Mouse (Mus musculus): Measurements from ENCODE around the gene Rhd. TPM values are rescaled to one million over a fixed set of nuclear protein-coding genes. Genes with fewer than 3 reads are reported as not detected.

Gene Rhd
- polyA plus RNA-seq, 1 experiment from 2014 or later, result 0.08 TPM

- H3K27me3 ChIP-seq, result no peaks in the 10 kb centered on the region
- POLR2A ChIA-PET, result no interaction called here
- no peak for ATAC-seq
- in situ Hi-C loops (cut with MboI; ENCODE audit: low pct_unique_long_range_greater_than_20kb), result no loop called here
- CTCF ChIA-PET, result no interaction called here
- no peak for TF ChIP-seq CTCF (IDR thresholded peaks at IDR 0.05)
- no peak for DNase-seq (ENCODE audit: low read depth, low spot score)
These were observed 7.1 kb downstream of the Rhd start for GRCm38 (mm10) chr4:134871477-134871876.

GRCm38 (mm10) chr4:134871950-134872349, 7.6 kb downstream of the Rhd start:
- in situ Hi-C loops (cut with MboI; ENCODE audit: low pct_unique_long_range_greater_than_20kb), result no loop called here
- POLR2A ChIA-PET, result no interaction called here
- no peaks in the 10 kb centered on the region for H3K27me3 ChIP-seq
- no peak for DNase-seq (ENCODE audit: low read depth, low spot score)
- ATAC-seq, result no peak
- CTCF ChIA-PET, result no interaction called here
- TF ChIP-seq CTCF (IDR thresholded peaks at IDR 0.05), result no peak

GRCm38 (mm10) chr4:134876171-134876570, 11.8 kb downstream of the Rhd start:
- DNase-seq (ENCODE audit: low read depth, low spot score), result no peak
- CTCF ChIA-PET, result no interaction called here
- no peak for ATAC-seq

GRCm38 (mm10) chr4:134879410-134879981, 15.2 kb downstream of the Rhd start:
- in situ Hi-C loops (cut with MboI; ENCODE audit: low pct_unique_long_range_greater_than_20kb), result loop anchor here (5.0 kb wide), 1 partner anchor 87 kb away; no protein-coding TSS in a partner anchor
- ChIA-PET CTCF (no interaction called here), POLR2A (no interaction called here)
- ATAC-seq (no peak), DNase-seq (ENCODE audit: low read depth, low spot score) (no peak)
- H3K27me3 ChIP-seq, result no peaks in the 10 kb centered on the region
- TF ChIP-seq CTCF (IDR thresholded peaks at IDR 0.05), result peak; percentile 89

More at GRCm38 (mm10) chr4:134876171-134876570, 11.8 kb downstream of the Rhd start:
- in situ Hi-C loops (cut with MboI; ENCODE audit: low pct_unique_long_range_greater_than_20kb), result loop anchor here (5.0 kb wide), 1 partner anchor 84 kb away; no protein-coding TSS in a partner anchor
- TF ChIP-seq CTCF (IDR thresholded peaks at IDR 0.05), result no peak
- no peaks in the 10 kb centered on the region for H3K27me3 ChIP-seq
- POLR2A ChIA-PET, result no interaction called here

DNA sequence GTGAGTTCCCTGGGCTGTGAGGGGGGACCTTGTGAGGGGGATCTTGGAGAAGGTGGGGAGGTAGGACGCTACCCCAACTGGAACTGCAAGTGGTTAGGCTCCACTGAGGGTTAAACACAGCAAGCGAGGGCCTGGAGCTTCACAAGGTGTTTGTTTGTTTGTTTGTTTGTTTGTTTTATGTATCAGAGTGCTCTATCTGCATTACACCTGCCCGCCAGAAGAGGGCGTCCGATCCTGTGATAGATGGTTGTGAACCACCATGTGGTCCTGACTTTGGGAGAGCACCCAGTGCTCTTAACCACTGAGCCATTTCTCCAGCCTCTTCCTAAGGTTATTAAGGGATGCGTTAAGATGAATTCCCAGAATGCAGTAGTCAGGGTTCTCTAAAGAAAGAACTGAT, 15.7 kb downstream of the Rhd start:
- in situ Hi-C loops (cut with MboI; ENCODE audit: low pct_unique_long_range_greater_than_20kb), result loop anchor here (10.0 kb wide), 1 partner anchor 335 kb away; no protein-coding TSS in a partner anchor
- no peak for DNase-seq (ENCODE audit: low read depth, low spot score)
- ChIA-PET CTCF (no interaction called here), POLR2A (no interaction called here)
- H3K27me3 ChIP-seq, result no peaks in the 10 kb centered on the region
- TF ChIP-seq CTCF (IDR thresholded peaks at IDR 0.05), result peak; percentile 45
- no peak for ATAC-seq

GRCm38 (mm10) chr4:134883266-134883665, 18.9 kb downstream of the Rhd start:
- POLR2A ChIA-PET, result no interaction called here
- in situ Hi-C loops (cut with MboI; ENCODE audit: low pct_unique_long_range_greater_than_20kb), result loop anchor here (10.0 kb wide), 1 partner anchor 338 kb away; no protein-coding TSS in a partner anchor
- CTCF ChIA-PET, result interaction anchor here (0.6 to 0.7 kb wide), 2 partner anchors 9 kb away, joined by 3 read pairs; no protein-coding TSS in a partner anchor

DNA sequence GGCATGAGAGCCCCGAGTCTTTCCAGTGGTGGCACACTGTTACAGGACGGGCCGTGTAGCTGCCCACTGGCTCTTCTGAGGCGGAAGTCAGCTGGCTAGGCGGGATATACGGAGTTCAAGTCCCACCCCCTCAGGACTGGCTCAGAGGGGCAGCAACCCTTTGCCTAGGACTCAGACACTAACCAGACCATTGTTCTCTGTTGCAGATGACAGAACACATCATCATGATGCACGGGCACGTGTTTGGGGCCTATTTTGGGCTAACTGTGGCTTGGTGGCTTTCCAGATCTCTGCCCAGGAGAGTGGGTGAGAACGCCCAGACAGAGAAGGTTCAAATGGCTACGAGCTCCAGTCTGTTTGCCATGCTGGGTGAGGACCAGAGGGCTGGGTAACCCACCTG, 19.5 kb downstream of the Rhd start:
- ATAC-seq (no peak), DNase-seq (ENCODE audit: low read depth, low spot score) (no peak)
- TF ChIP-seq CTCF (IDR thresholded peaks at IDR 0.05), result no peak
- POLR2A ChIA-PET, result no interaction called here
- H3K27me3 ChIP-seq, result no peaks in the 10 kb centered on the region
- CTCF ChIA-PET, result interaction anchor here (0.6 kb wide), 1 partner anchor 8 kb away, joined by 3 read pairs; no protein-coding TSS in a partner anchor
- in situ Hi-C loops (cut with MboI; ENCODE audit: low pct_unique_long_range_greater_than_20kb), result loop anchor here (10.0 kb wide), 1 partner anchor 339 kb away; no protein-coding TSS in a partner anchor

More at GRCm38 (mm10) chr4:134883266-134883665, 18.9 kb downstream of the Rhd start:
- DNase-seq (ENCODE audit: low read depth, low spot score), result no peak
- no peak for ATAC-seq
- peak; percentile 71 for TF ChIP-seq CTCF (IDR thresholded peaks at IDR 0.05)
- no peaks in the 10 kb centered on the region for H3K27me3 ChIP-seq

- CTCF ChIA-PET, result no interaction called here
- in situ Hi-C loops (cut with MboI; ENCODE audit: low pct_unique_long_range_greater_than_20kb), result loop anchor here (10.0 kb wide), 1 partner anchor 340 kb away; no protein-coding TSS in a partner anchor
- no peak for TF ChIP-seq CTCF (IDR thresholded peaks at IDR 0.05)
- DNase-seq (ENCODE audit: low read depth, low spot score), result no peak
- no peaks in the 10 kb centered on the region for H3K27me3 ChIP-seq
- no peak for ATAC-seq
- POLR2A ChIA-PET, result no interaction called here
These were observed 20.0 kb downstream of the Rhd start for GRCm38 (mm10) chr4:134884364-134884763.

- peak; percentile 87 for TF ChIP-seq CTCF (IDR thresholded peaks at IDR 0.05)
- DNase-seq (ENCODE audit: low read depth, low spot score) (no peak), ATAC-seq (no peak)
- in situ Hi-C loops (cut with MboI; ENCODE audit: low pct_unique_long_range_greater_than_20kb), result no loop called here
- no peaks in the 10 kb centered on the region for H3K27me3 ChIP-seq
- CTCF ChIA-PET, result interaction anchor here (0.8 to 1.3 kb wide), 6 partner anchors 8 to 21 kb away, joined by 3 to 14 read pairs (median 3); no protein-coding TSS in a partner anchor
- POLR2A ChIA-PET, result interaction anchor here (0.6 to 1.1 kb wide), 2 partner anchors 21 to 310 kb away, joined by 3 to 4 read pairs; no protein-coding TSS in a partner anchor
These were observed 27.8 kb downstream of the Rhd start for GRCm38 (mm10) chr4:134892096-134892495.

DNA sequence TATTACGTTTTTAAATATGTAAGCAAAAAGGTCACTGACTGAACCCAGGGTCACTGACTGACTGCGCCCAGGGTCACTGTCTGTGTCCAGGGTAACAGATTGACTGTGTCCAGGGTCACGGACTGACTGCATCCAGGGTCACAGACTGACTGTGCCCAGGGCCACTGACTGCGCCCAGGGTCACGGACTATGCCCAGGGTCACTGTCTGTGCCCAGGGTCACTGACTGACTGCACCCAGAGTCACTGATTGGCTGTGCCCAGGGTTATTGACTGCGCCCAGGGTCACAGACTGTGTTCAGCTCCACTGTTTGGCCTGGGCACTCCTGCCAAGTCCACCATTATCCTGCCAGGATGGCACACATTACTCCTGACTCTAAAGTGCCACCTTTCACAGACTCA, 32.9 kb downstream of the Rhd start:
- ATAC-seq, result no peak
- in situ Hi-C loops (cut with MboI; ENCODE audit: low pct_unique_long_range_greater_than_20kb), result no loop called here
- POLR2A ChIA-PET, result no interaction called here

DNA sequence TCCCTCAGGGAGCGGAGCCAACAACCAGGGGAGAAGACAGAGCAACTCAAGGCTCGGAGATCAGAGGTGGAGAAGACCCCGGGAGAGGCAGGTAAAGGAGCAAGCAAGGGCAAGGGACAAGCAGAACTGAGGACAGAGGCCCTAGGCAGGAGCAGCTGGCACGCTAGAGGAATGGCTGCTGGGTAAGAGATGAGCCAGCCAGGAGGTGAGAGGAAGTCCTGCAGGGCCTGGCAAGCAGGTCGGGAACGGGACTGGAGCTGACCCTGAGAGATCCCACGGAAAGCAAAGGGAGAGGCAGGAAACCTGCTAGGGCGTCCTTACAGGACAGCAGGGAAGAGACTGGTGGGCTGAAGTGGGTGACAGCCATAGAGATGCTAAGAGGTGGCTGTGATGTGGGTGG, 36.8 kb downstream of the Rhd start:
- ChIA-PET CTCF (interaction anchor here (3.5 kb wide), 1 partner anchor 9 kb away, joined by 14 read pairs; no protein-coding TSS in a partner anchor), POLR2A (no interaction called here)
- no peak for TF ChIP-seq CTCF (IDR thresholded peaks at IDR 0.05)
- no peak for ATAC-seq
- no peak for DNase-seq (ENCODE audit: low read depth, low spot score)
- in situ Hi-C loops (cut with MboI; ENCODE audit: low pct_unique_long_range_greater_than_20kb), result no loop called here
- no peaks in the 10 kb centered on the region for H3K27me3 ChIP-seq

More for the DNA sequence above, 32.9 kb downstream of the Rhd start:
- no peaks in the 10 kb centered on the region for H3K27me3 ChIP-seq
- CTCF ChIA-PET, result no interaction called here
- TF ChIP-seq CTCF (IDR thresholded peaks at IDR 0.05), result no peak
- no peak for DNase-seq (ENCODE audit: low read depth, low spot score)
